Mouse (Mus musculus): ENCODE data around the gene Sgk1.

DNA sequence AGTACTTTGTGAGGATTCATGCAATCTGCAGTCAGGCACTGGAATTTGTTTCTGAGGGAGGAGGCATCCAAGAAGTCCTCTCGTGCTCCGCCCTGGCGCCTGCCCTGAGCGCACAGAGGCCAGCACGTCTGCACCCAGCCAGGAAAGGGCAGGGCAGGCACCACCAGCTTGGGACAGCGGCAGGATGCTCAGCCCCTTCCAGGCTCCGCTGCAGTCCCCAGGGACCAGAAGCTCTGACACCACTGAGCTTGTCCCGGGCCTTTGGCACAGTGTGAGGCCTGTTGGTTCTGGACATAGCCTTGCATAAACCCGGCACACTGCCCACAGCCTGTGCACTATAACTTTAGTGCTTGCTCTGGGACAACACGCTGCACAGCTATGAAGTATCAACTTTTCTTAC is 24.3 kb upstream of the Sgk1 start:
- TF ChIP-seq CTCF (IDR thresholded peaks at IDR 0.05; ENCODE audit: borderline replicate concordance, insufficient read depth, low read depth, low read length), result no peak
- TF ChIP-seq POLR2A (IDR thresholded peaks at IDR 0.05; ENCODE audit: borderline replicate concordance, insufficient read depth, low read length), result no peak
